ENCODE assay signal across 8 mouse cellular contexts in genomic region chr2:179873315-179873714, GRCm38 (mm10).
A peak's percentile ranks its signal among the peaks of the same experiment; 100 is the strongest.
DNase-seq lines count a peak whose midpoint lies in the region; ATAC-seq and TF ChIP-seq lines count a peak whose summit lies in the region.

No protein-coding gene starts in this region.

- H3K4me3 ChIP-seq in left cerebral cortex, adult 2 months, result no peak overlapping the region
- no peak overlapping the region for H3K4me3 ChIP-seq in bone marrow, adult 2 months (replicated peaks; ENCODE audit: control insufficient read depth, low read depth, low read length)

- H3K4me1 ChIP-seq in bone marrow, adult 2 months (ENCODE audit: control insufficient read depth, insufficient read depth, low read length), result no peaks in the 10 kb centered on the region

- no peak for TF ChIP-seq POLR2A in bone marrow, adult 2 months (IDR thresholded peaks at IDR 0.05; ENCODE audit: borderline replicate concordance, control insufficient read depth, low read depth, low read length)

- peak in 1 of 2 experiments; percentile 40 for DNase-seq in left cerebral cortex, adult 2 months (ENCODE audit: extremely low spot score in 1 of 2, low spot score in 2 of 2)
- no peak for DNase-seq in left cerebral cortex, adult 11 months (ENCODE audit: low spot score)
- DNase-seq in lung, postnatal 10 days, result peak; percentile 27
- DNase-seq in thymus, postnatal 36 days, result peak; percentile 15 to 22
- no peak for DNase-seq in heart, postnatal 25 days (ENCODE audit: low spot score)
- DNase-seq in heart, adult 8-10 months (ENCODE audit: low spot score), result no peak

- H3K27ac ChIP-seq in left cerebral cortex, adult 2 months, result no peak overlapping the region
- no peak overlapping the region for H3K27ac ChIP-seq in bone marrow, adult 2 months (ENCODE audit: control insufficient read depth, insufficient read depth, low read depth, low read length, poor library complexity)

- intact Hi-C loops in left cerebral cortex, adult 2 months (cut with DNase I), result loop anchor here (2.0 to 10.0 kb wide), 4 partner anchors 43 to 1299 kb away; no protein-coding TSS in a partner anchor
- intact Hi-C loops in heart, postnatal 25 days (cut with DNase I), result loop anchor here (10.0 kb wide), 3 partner anchors 299 to 799 kb away; no protein-coding TSS in a partner anchor

- peak; percentile 47 for ATAC-seq in granulocyte monocyte progenitor cell, adult 5-6 weeks (replicated peaks; ENCODE audit: poor library complexity, severe bottlenecking)

- TF ChIP-seq CTCF in left cerebral cortex, adult 2 months (IDR thresholded peaks at IDR 0.05), result peak; percentile 63
- TF ChIP-seq CTCF in bone marrow, adult 2 months (IDR thresholded peaks at IDR 0.05; ENCODE audit: control insufficient read depth, insufficient read depth, low read length), result peak; percentile 49; the same call in 1 of the 2 replicates

- 39% methylated on average over 5 of the region's 5 CpGs for WGBS in bone marrow, adult 2 months

Comparison
In these comparisons a context has a peak if more than half of its experiments do, and no peak if none do; other contexts are left out.
1. DNase-seq: peak in lung, postnatal 10 days (single experiment) and thymus, postnatal 36 days (2 of 2); none in left cerebral cortex, adult 11 months (single experiment), heart, postnatal 25 days (single experiment) and heart, adult 8-10 months (single experiment).